8 mouse cellular contexts compared by ENCODE assay signal in genomic region chr4:87650837-87651236, GRCm38 (mm10).
A peak's percentile ranks its signal among the peaks of the same experiment; 100 is the strongest.
DNase-seq lines count a peak whose midpoint lies in the region; ATAC-seq lines count a peak whose summit lies in the region.

No protein-coding gene starts in this region.

- no peak for ATAC-seq in megakaryocyte-erythroid progenitor cell, adult 5-6 weeks (replicated peaks; ENCODE audit: low FRiP score, low TSS enrichment, poor library complexity, severe bottlenecking)

- peak; percentile 27 to 52 for DNase-seq in frontal cortex, adult 2 months (ENCODE audit: extremely low spot score in 1 of 2, low spot score in 1 of 2)
- DNase-seq in frontal cortex, postnatal 14 days (ENCODE audit: low spot score in 2 of 2): no peak
- DNase-seq in retina, postnatal 1 day: peak; percentile 26
- DNase-seq in retina, embryonic 14.5 days (ENCODE audit: low spot score): no peak
- DNase-seq in frontal cortex, postnatal 10 days (ENCODE audit: low spot score in 2 of 2): peak; percentile 14 to 19
- peak; percentile 38 for DNase-seq in right cerebral cortex, postnatal 4 days
- no peak for DNase-seq in adrenal gland, postnatal 4 days (ENCODE audit: low spot score in 2 of 2)

Comparison
In these comparisons a context has a peak if more than half of its experiments do, and no peak if none do; other contexts are left out.
1. DNase-seq: peak in frontal cortex, adult 2 months (2 of 2), retina, postnatal 1 day (single experiment), frontal cortex, postnatal 10 days (2 of 2) and right cerebral cortex, postnatal 4 days (single experiment); none in frontal cortex, postnatal 14 days (0 of 2), retina, embryonic 14.5 days (single experiment) and adrenal gland, postnatal 4 days (0 of 2).